Mouse (Mus musculus) olfactory bulb, adult 2 months (tissue): ENCODE measurements around the gene Grhl3. TPM values are rescaled to one million over a fixed set of nuclear protein-coding genes. Genes with fewer than 3 reads are reported as not detected.

ENCODE experiments used
- H3K27ac ChIP-seq: fragments of 200-500 bp; 2 replicates; pipeline ENCODE4 v1.5.1; 2012; ENCODE audit warnings: low read depth, low read length; ENCODE audit not compliant: insufficient read depth
- H3K4me1 ChIP-seq: fragments of 200-500 bp; 2 replicates; pipeline ENCODE4 v1.6.1; 2012; ENCODE audit warnings: low read length; ENCODE audit not compliant: control insufficient read depth, insufficient read depth
- H3K4me3 ChIP-seq: fragments of 200-500 bp; 2 replicates; pipeline ENCODE4 v1.5.1; 2012; ENCODE audit warnings: mild to moderate bottlenecking, low read depth, low read length, moderate library complexity; ENCODE audit not compliant: insufficient read depth
- CTCF ChIP-seq: fragments of 200-500 bp; IDR thresholded peaks from 2 replicates; pipeline ENCODE4 v1.5.1; 2012; ENCODE audit warnings: low read depth, mild to moderate bottlenecking, low read length, moderate library complexity; ENCODE audit not compliant: insufficient read depth
- POLR2A ChIP-seq: fragments of 200-500 bp; IDR thresholded peaks from 2 replicates; pipeline ENCODE4 v1.6.1; 2012; ENCODE audit warnings: mild to moderate bottlenecking, low read depth, low read length, moderate library complexity; ENCODE audit not compliant: insufficient read depth
- WGBS: fragments of 180-500 bp; shearing (Covaris S2); methylation state at CpG from one replicate; pipeline ENCODE4 v1.1.7; 2018; 5-methylcytosine and 5-hydroxymethylcytosine counted together
- polyA plus RNA-seq: library from polyadenylated mRNA; stranded (reverse); fragments of >200 nt; gene quantifications from 2 replicates; pipeline ENCODE4 v1.2.4, GENCODE M21; 2012; ENCODE audit warnings: low replicate concordance; ENCODE audit not compliant: missing spikeins, insufficient read depth, insufficient read length

Grhl3 gene
- polyA plus RNA-seq, 1 experiment: not detected

DNA sequence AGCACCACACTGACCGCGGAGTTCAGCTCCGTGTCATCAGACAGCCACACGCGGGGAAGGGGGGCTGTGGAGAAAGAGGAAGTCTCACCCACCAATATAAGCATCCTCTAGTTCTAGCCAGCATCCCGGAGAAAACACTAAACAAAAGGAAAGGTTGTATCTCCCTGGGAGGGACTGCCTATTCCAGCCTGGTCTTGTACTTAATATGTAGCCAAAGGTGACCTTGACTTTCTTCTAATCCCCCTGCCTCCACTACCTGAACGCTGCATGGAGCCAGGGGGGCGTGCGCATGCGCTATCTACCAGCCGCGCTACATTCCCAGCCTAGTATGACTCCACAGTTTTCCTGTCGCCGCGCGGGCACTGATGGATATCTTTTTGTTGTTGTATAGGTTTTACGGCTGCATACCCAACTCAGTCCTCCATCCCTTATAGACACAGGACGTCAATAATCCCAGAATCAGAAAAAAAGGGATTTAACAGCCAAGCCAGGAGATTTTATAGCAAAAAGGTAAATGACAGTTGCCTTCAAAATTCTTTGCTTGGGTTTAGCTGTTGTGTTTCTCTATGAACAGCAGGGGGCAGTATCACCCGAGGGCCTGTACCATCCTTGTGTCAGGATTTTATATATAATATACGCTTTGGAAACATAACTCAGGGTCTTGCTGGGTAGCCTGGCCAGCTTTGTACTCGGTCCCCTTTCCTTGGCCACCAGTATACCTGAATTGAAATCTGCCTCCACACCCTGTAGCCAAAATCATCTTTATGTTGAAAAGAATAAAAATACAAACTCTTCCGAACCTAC is 65.7 kb downstream of the Grhl3 start:
- H3K27ac ChIP-seq: no peak overlapping the region
- H3K4me3 ChIP-seq: no peak overlapping the region
- H3K4me1 ChIP-seq: peaks cover 10% of the 10 kb centered on the region
- 11% methylated on average over 22 of the region's 22 CpGs for WGBS
- no peak for TF ChIP-seq POLR2A
- TF ChIP-seq CTCF: no peak

DNA sequence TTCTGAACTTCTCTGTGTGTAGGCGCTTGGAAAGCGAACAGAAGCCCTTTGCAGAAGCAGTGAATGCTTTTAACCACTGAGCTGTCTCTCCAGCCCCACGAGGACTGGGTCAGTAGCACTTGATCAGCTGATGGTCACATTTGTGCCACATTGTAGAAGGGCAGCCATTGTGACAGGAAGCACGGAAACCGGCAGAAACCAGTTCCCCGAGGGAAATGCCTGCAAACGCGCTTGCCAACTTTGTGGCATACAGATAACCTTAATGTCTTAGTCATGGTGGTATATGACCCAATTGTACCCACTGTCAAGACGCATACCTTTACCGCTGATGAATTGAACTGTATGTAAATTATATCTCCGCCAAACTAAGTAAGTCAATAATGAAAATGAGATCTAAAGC is 67.6 kb downstream of the Grhl3 start:
- 78% methylated on average over 11 of the region's 11 CpGs for WGBS
- H3K27ac ChIP-seq: no peak overlapping the region
- peaks cover 10% of the 10 kb centered on the region for H3K4me1 ChIP-seq
- TF ChIP-seq CTCF (no peak), POLR2A (no peak)
- H3K4me3 ChIP-seq: no peak overlapping the region

DNA sequence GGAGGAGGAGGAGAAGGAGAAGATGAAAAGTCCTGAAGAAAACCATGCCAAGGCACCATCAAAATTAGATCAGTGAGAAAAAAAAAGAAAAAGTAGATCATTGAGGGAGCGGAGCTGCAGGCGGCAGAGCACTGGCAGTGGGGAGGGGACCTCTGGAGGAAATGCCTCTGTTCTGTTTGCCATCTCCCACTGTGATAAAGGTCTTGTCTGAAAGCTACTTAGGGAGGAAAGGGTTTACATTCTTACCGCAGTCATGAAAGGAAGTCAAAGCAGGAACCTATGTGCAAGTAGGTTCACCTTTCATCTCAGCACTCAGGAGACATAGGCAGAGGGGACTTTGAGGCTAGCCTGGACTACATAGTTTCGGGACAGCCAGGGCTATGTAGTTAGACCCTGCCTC is 71.8 kb downstream of the Grhl3 start:
- H3K27ac ChIP-seq: no peak overlapping the region
- 56% methylated on average over 4 of the region's 4 CpGs for WGBS
- H3K4me1 ChIP-seq: no peaks in the 10 kb centered on the region
- no peak overlapping the region for H3K4me3 ChIP-seq
- no peak for TF ChIP-seq CTCF
- TF ChIP-seq POLR2A: no peak

DNA sequence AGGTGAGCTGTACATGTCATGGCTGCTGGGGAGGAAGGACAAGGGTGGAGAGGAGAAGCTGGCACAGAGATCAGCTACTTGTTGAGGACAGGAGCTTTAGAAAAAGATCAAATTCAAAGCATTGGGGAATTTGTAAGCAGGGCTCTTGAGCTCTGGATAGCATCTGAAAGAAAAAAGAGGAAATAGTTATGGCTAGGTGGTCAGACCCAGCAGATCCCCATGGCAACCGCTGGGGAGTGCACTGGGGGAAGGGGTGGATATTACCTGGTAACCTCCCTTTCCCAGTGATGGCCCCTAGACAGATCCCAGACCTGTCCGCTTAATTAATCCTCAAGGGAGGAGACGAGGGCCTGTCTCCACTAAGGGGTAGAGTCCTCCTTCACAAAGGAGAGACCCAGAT is 73.6 kb downstream of the Grhl3 start:
- TF ChIP-seq POLR2A (no peak), CTCF (no peak)
- Histone ChIP-seq H3K4me1 (peaks cover 4% of the 10 kb centered on the region; the same call in 1 of the 2 replicates), H3K4me3 (no peak overlapping the region), H3K27ac (no peak overlapping the region)
- 87% methylated on average over 3 of the region's 3 CpGs for WGBS

DNA sequence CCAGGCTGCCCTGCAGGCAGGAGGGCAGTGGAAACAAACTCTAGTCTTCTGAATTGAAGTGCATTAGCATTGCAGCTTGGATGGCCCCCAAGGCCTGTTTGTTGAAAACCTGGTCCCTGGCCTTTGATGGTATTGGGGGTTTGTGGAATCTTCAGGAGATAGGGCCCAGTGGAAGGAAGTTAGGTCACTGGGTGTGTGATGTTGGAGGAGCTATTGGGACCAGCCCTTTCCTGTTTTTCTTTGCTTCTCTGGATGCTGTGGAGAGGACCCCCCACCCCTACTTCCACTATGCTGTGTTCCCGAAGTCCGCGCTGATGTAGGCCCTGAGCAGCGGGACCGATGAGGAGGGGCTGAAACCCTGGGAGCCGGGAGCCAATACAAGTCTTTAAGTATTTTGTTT is 75.3 kb downstream of the Grhl3 start:
- H3K27ac ChIP-seq: no peak overlapping the region
- TF ChIP-seq CTCF (no peak), POLR2A (no peak)
- H3K4me1 ChIP-seq: peaks cover 10% of the 10 kb centered on the region
- WGBS: 91% methylated on average over 6 of the region's 6 CpGs
- H3K4me3 ChIP-seq: no peak overlapping the region

GRCm38 (mm10) chr4:135495810-135496209 is 77.6 kb downstream of the Grhl3 start:
- 31% methylated on average over 18 of the region's 18 CpGs for WGBS
- TF ChIP-seq CTCF: no peak
- no peak for TF ChIP-seq POLR2A
- no peak overlapping the region for H3K4me3 ChIP-seq
- H3K4me1 ChIP-seq: peaks cover 19% of the 10 kb centered on the region
- H3K27ac ChIP-seq: no peak overlapping the region

GRCm38 (mm10) chr4:135495397-135495791 is 78.0 kb downstream of the Grhl3 start:
- H3K27ac ChIP-seq: no peak overlapping the region
- WGBS: 13% methylated on average over 9 of the region's 9 CpGs
- peak overlapping the region; percentile 77 for H3K4me3 ChIP-seq
- peaks cover 21% of the 10 kb centered on the region for H3K4me1 ChIP-seq
- no peak for TF ChIP-seq POLR2A
- TF ChIP-seq CTCF: no peak

- WGBS: under 1% methylated on average over 53 of the region's 53 CpGs
- H3K4me1 ChIP-seq: peaks cover 21% of the 10 kb centered on the region
Observed at GRCm38 (mm10) chr4:135494521-135495396, 78.7 kb downstream of the Grhl3 start, which contains the start of the genes Stpg1 and Nipal3. Stpg1 (plus strand) TSS chr4:135494790. Nipal3 (minus strand) TSS chr4:135495038.

DNA sequence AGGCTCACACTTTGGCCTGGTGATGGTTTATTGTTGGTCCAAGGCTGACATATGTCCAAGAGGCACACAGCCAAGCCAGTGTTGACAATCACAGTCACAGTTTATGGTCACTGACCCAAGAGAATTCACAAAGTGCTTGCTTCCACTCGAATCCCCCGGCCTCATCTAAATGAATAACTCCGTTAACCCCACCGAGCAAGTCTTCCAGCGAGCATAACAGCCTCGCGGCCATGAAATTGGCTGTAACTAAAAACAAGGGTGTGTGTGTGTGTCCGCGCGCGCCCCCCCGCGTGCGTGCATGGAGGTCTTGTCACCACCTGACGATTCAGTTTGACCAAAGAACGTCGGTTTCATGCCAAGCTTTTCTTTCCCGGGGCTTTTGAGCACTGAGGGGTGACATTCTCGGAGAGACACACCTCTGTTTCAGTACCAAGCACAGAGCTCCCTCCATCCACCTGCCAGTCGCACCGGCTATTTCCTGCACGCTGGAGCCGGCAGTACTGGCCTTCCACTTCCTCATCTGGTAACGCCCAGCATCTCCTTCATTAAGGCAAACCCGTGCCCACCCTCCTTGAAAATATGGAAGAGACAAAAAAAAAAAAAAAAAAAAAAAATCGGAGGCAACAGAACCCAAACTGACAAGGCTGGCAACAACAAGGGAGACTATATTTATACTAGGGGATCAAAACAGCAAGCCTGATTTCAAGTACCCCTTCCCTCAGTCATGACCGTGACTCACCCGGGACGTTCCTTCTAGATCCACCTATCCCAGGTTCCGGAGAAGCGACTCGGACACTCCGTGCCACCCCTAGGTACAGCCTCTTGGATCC is 79.5 kb downstream of the Grhl3 start:
- Histone ChIP-seq H3K4me1 (peaks cover 21% of the 10 kb centered on the region), H3K4me3 (peak overlapping the region; percentile 77), H3K27ac (no peak overlapping the region)
- TF ChIP-seq CTCF: no peak
- no peak for TF ChIP-seq POLR2A
- under 1% methylated on average over 33 of the region's 33 CpGs for WGBS

More at GRCm38 (mm10) chr4:135494521-135495396, 78.7 kb downstream of the Grhl3 start, which contains the start of the genes Stpg1 and Nipal3:
- peak; percentile 60; the same call in 1 of the 2 replicates for TF ChIP-seq CTCF
- peak; percentile 32; the same call in 1 of the 2 replicates for TF ChIP-seq POLR2A
- peak within 1 kb of the TSS; percentile 77 for H3K4me3 ChIP-seq
- H3K27ac ChIP-seq: 0 out of 2 replicates have a peak within 1 kb of the TSS, but pooled peaks have one; percentile 13
